Comparison of ENCODE assay signal across 12 mouse cellular contexts in the genomic region with DNA sequence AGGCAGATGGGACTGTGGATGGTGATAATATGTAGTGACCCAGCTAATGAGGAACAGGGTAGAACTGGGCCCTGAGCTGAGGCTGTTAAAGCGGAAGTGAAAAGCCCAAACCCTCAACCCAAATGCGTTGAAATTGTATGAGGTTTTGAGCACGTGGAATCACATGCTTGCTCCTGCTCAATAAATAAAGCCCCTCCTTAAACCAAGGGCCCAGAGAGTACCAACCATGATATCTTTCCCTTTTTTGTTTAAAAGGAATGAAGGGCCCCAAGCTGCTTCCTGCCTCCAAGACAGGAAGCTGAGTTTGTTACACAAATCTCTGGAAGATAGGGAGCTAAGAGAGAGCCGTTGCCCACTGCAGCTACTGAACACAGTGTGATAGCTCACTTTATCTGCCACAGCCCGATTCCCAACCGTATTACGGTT. TPM values are rescaled to one million over a fixed set of nuclear protein-coding genes. Genes with fewer than 3 reads are reported as not detected.
DNase-seq lines count a peak whose midpoint lies in the region; ATAC-seq and TF ChIP-seq lines count a peak whose summit lies in the region.
"Had no signal": no experiment of that assay in that cellular context is flagged by ENCODE, and none has a peak within 500 bp of the region (broad histone marks: within the 10 kb centered on the region; RNA-seq: fewer than 3 reads in every experiment).

No protein-coding gene starts in this region.

- DNase-seq in forebrain, embryonic 10.5 days (ENCODE audit: extremely low spot score, low spot score), result no peak
- DNase-seq in A20 (ENCODE audit: low read depth, low spot score), result peak; percentile 70
- DNase-seq in thymus, adult 2 months, result no peak
- no peak for DNase-seq in kidney, adult 9 months
- DNase-seq in left cerebral cortex, postnatal 10 days (ENCODE audit: extremely low spot score in 1 of 2, low spot score in 2 of 2), result no peak
- DNase-seq: gastrocnemius, postnatal 10 days; kidney, adult 8-10 months; right cerebral cortex, postnatal 4 days had no signal

- no peak for TF ChIP-seq POLR2A in thymus, adult 2 months (IDR thresholded peaks at IDR 0.05; ENCODE audit: control insufficient read depth, extremely low read depth, insufficient read depth, low read length, poor library complexity)

- H3K9ac ChIP-seq in forebrain, embryonic 15.5 days (replicated peaks), result no peak overlapping the region
- no peak overlapping the region for H3K9ac ChIP-seq in heart, embryonic 11.5 days (ENCODE audit: low read depth, low read length)
- H3K9ac ChIP-seq in lung, embryonic 16.5 days (ENCODE audit: low read length), result no peak overlapping the region
- H3K9ac ChIP-seq: embryonic facial prominence, embryonic 12.5 days had no signal

- TF ChIP-seq CTCF in thymus, adult 2 months (IDR thresholded peaks at IDR 0.05; ENCODE audit: borderline replicate concordance, control insufficient read depth, extremely low read depth, insufficient read depth, low read length, poor library complexity), result no peak

- H3K4me1 ChIP-seq in forebrain, embryonic 10.5 days, result peaks cover 56% of the 10 kb centered on the region
- H3K4me1 ChIP-seq in forebrain, embryonic 15.5 days, result peaks cover 14% of the 10 kb centered on the region
- peaks cover 3% of the 10 kb centered on the region; the same call in 1 of the 2 replicates for H3K4me1 ChIP-seq in heart, embryonic 11.5 days (ENCODE audit: control insufficient read depth, insufficient read depth, low read length)
- H3K4me1 ChIP-seq in lung, embryonic 16.5 days (replicated peaks; ENCODE audit: control insufficient read depth, insufficient read depth, low read length), result peaks cover 18% of the 10 kb centered on the region
- H3K4me1 ChIP-seq in thymus, adult 2 months (replicated peaks; ENCODE audit: control insufficient read depth, insufficient read depth, low read length), result peaks cover 7% of the 10 kb centered on the region; the same call in 1 of the 2 replicates

- H3K4me3 ChIP-seq in forebrain, embryonic 10.5 days, result no peak overlapping the region
- no peak overlapping the region for H3K4me3 ChIP-seq in forebrain, embryonic 15.5 days
- no peak overlapping the region for H3K4me3 ChIP-seq in heart, embryonic 11.5 days (ENCODE audit: low read depth, low read length)
- no peak overlapping the region for H3K4me3 ChIP-seq in lung, embryonic 16.5 days (ENCODE audit: low read length)
- no peak overlapping the region for H3K4me3 ChIP-seq in thymus, adult 2 months (ENCODE audit: control insufficient read depth, insufficient read depth, low read length)
- H3K4me3 ChIP-seq: embryonic facial prominence, embryonic 12.5 days had no signal

- no peaks in the 10 kb centered on the region for H3K27me3 ChIP-seq in forebrain, embryonic 10.5 days (ENCODE audit: poor library complexity, severe bottlenecking)
- H3K27me3 ChIP-seq in forebrain, embryonic 15.5 days, result no peaks in the 10 kb centered on the region
- no peaks in the 10 kb centered on the region for H3K27me3 ChIP-seq in heart, embryonic 11.5 days (ENCODE audit: control insufficient read depth, insufficient read depth, low read length)
- no peaks in the 10 kb centered on the region for H3K27me3 ChIP-seq in lung, embryonic 16.5 days (ENCODE audit: control insufficient read depth, insufficient read depth, low read depth, low read length)
- H3K27me3 ChIP-seq in thymus, adult 2 months (ENCODE audit: control insufficient read depth, insufficient read depth, low read length), result no peaks in the 10 kb centered on the region
- H3K27me3 ChIP-seq: embryonic facial prominence, embryonic 12.5 days had no signal

- 0 out of 2 replicates have a peak overlapping the region, but pooled peaks have one; percentile 3 for H3K27ac ChIP-seq in forebrain, embryonic 10.5 days
- no peak overlapping the region for H3K27ac ChIP-seq in forebrain, embryonic 15.5 days (replicated peaks)
- H3K27ac ChIP-seq in heart, embryonic 11.5 days (ENCODE audit: low read depth, low read length), result peak overlapping the region; percentile 68
- H3K27ac ChIP-seq in lung, embryonic 16.5 days (ENCODE audit: low read length), result 0 out of 2 replicates have a peak overlapping the region, but pooled peaks have one; percentile 29
- no peak overlapping the region for H3K27ac ChIP-seq in thymus, adult 2 months (ENCODE audit: control insufficient read depth, insufficient read depth, low read length)
- H3K27ac ChIP-seq: embryonic facial prominence, embryonic 12.5 days had no signal

- H3K9me3 ChIP-seq in forebrain, embryonic 10.5 days, result no peaks in the 10 kb centered on the region
- no peaks in the 10 kb centered on the region for H3K9me3 ChIP-seq in forebrain, embryonic 15.5 days
- H3K9me3 ChIP-seq in heart, embryonic 11.5 days (replicated peaks; ENCODE audit: control insufficient read depth, low read length), result no peaks in the 10 kb centered on the region
- H3K9me3 ChIP-seq in lung, embryonic 16.5 days (ENCODE audit: control insufficient read depth, low read length), result no peaks in the 10 kb centered on the region
- H3K9me3 ChIP-seq: embryonic facial prominence, embryonic 12.5 days had no signal

- intact Hi-C loops in left cerebral cortex, postnatal 10 days (cut with DNase I), result no loop called here

- WGBS in forebrain, embryonic 10.5 days, result 78% methylated on average over 7 of the region's 7 CpGs
- 76% methylated on average over 7 of the region's 7 CpGs for WGBS in forebrain, embryonic 15.5 days
- 38% methylated on average over 7 of the region's 7 CpGs for WGBS in heart, embryonic 11.5 days (ENCODE audit: insufficient replicate concordance)
- WGBS in lung, embryonic 16.5 days, result 44% methylated on average over 7 of the region's 7 CpGs
- WGBS in thymus, adult 2 months, result 32% methylated on average over 7 of the region's 7 CpGs

- H3K4me2 ChIP-seq in forebrain, embryonic 15.5 days (replicated peaks), result no peak overlapping the region
- no peak overlapping the region for H3K4me2 ChIP-seq in heart, embryonic 11.5 days
- H3K4me2 ChIP-seq in lung, embryonic 16.5 days (ENCODE audit: low read depth, low read length), result no peak overlapping the region
- H3K4me2 ChIP-seq: embryonic facial prominence, embryonic 12.5 days had no signal

- peaks cover 8% of the 10 kb centered on the region for H3K36me3 ChIP-seq in forebrain, embryonic 10.5 days (replicated peaks)
- H3K36me3 ChIP-seq in forebrain, embryonic 15.5 days, result peaks cover 7% of the 10 kb centered on the region; the same call in 1 of the 2 replicates
- H3K36me3 ChIP-seq in heart, embryonic 11.5 days (ENCODE audit: control insufficient read depth, insufficient read depth, low read length), result no peaks in the 10 kb centered on the region
- H3K36me3 ChIP-seq in lung, embryonic 16.5 days (ENCODE audit: control insufficient read depth, insufficient read depth, low read length), result no peaks in the 10 kb centered on the region
- no peaks in the 10 kb centered on the region for H3K36me3 ChIP-seq in thymus, adult 2 months (ENCODE audit: control insufficient read depth, insufficient read depth, low read length)
- H3K36me3 ChIP-seq: embryonic facial prominence, embryonic 12.5 days had no signal

- no peak for ATAC-seq in forebrain, embryonic 15.5 days (replicated peaks)
- peak; percentile 49; the same call in 1 of the 2 replicates for ATAC-seq in heart, embryonic 11.5 days (replicated peaks; ENCODE audit: insufficient number of reproducible peaks, low FRiP score, low TSS enrichment)
- ATAC-seq in lung, embryonic 16.5 days (ENCODE audit: low read depth), result 0 out of 2 replicates have a peak, but pooled peaks have one; percentile 46

RNA-seq across cellular contexts. Expression of gene Plxnc1, which starts 21.3 kb away (rescaled TPM):
- 1.8 and 2.1 TPM in 2 replicates for polyA plus RNA-seq in forebrain, embryonic 10.5 days (2016; fragmentation: Nextera tagmentation; extraction: Ambion mirVana)
- polyA plus RNA-seq in forebrain, embryonic 15.5 days (2015; fragmentation: Nextera tagmentation; extraction: Ambion mirVana), result 11.2 and 11.9 TPM in 2 replicates
- 6.7 and 7.1 TPM in 2 replicates for polyA plus RNA-seq in heart, embryonic 11.5 days (2014; fragmentation: Nextera tagmentation; extraction: Ambion mirVana)
- 5.8 and 6.3 TPM in 2 replicates for polyA plus RNA-seq in lung, embryonic 16.5 days (2015; fragmentation: Nextera tagmentation; extraction: Ambion mirVana)
- 8.7 and 9.2 TPM in 2 replicates for polyA plus RNA-seq in thymus, adult 2 months (2012; rRNA removed)
- total RNA-seq in left cerebral cortex, postnatal 10 days (2021), result 10 to 100 TPM; 45.4 to 46.8 TPM

Comparison
In these comparisons a context has a peak if more than half of its experiments do, and no peak if none do; other contexts are left out.
1. H3K27ac ChIP-seq: peak in forebrain, embryonic 10.5 days (single experiment), heart, embryonic 11.5 days (single experiment) and lung, embryonic 16.5 days (single experiment); none in forebrain, embryonic 15.5 days (single experiment) and thymus, adult 2 months (single experiment).